Mouse (Mus musculus) hindbrain, embryonic 12.5 days (tissue): Measurements from ENCODE around the gene Pdlim5. TPM values are rescaled to one million over a fixed set of nuclear protein-coding genes. Genes with fewer than 3 reads are reported as not detected.
"Not testable (repeated sequence)": the region's sequence is repeated elsewhere in the genome, so short reads cannot be mapped to it uniquely, and the experiment has no call there.

ENCODE experiments used
- ATAC-seq: fragments of 200-750 bp; cut with Nextera tagmentation; 2 replicates; pipeline ENCODE4 v1.8.0; 2017; ENCODE audit warnings: moderate TSS enrichment; ENCODE audit not compliant: low FRiP score
- H3K27ac ChIP-seq: fragments of 300-500 bp; sonication (generic); 2 replicates; pipeline ENCODE4 v1.5.1; 2016; ENCODE audit warnings: mild to moderate bottlenecking
- H3K27me3 ChIP-seq: fragments of 300-500 bp; sonication (generic); 2 replicates; pipeline ENCODE4 v1.6.1; 2016; ENCODE audit warnings: mild to moderate bottlenecking
- H3K36me3 ChIP-seq: fragments of 300-500 bp; sonication (generic); 2 replicates; pipeline ENCODE4 v1.6.1; 2016; ENCODE audit warnings: mild to moderate bottlenecking
- H3K4me1 ChIP-seq: fragments of 300-500 bp; sonication (generic); 2 replicates; pipeline ENCODE4 v1.6.1; 2016
- H3K4me2 ChIP-seq: fragments of 300-500 bp; sonication (generic); replicated peaks from 2 replicates; pipeline ENCODE4 v1.6.1; 2016; ENCODE audit warnings: mild to moderate bottlenecking
- H3K4me3 ChIP-seq: fragments of 300-500 bp; sonication (generic); 2 replicates; pipeline ENCODE4 v1.5.1; 2016; ENCODE audit warnings: mild to moderate bottlenecking
- H3K9ac ChIP-seq: fragments of 300-500 bp; sonication (generic); 2 replicates; pipeline ENCODE4 v1.6.1; 2016; ENCODE audit warnings: mild to moderate bottlenecking, moderate library complexity
- H3K9me3 ChIP-seq: fragments of 300-500 bp; sonication (generic); replicated peaks from 2 replicates; pipeline ENCODE4 v1.6.1; 2016; ENCODE audit warnings: mild to moderate bottlenecking
- WGBS: fragments of 180-500 bp; shearing (Covaris S2); methylation state at CpG from one replicate; pipeline ENCODE4 v1.1.7; 2016; 5-methylcytosine and 5-hydroxymethylcytosine counted together
- polyA plus RNA-seq: library from polyadenylated mRNA; unstranded; fragments of >200 nt; fragmentation: Nextera tagmentation; extraction: Ambion mirVana; gene quantifications from 2 replicates; pipeline ENCODE4 v1.2.1, GENCODE M21; 2016

Pdlim5 gene
- polyA plus RNA-seq, 1 experiment from 2014 or later: 20.2 TPM

DNA sequence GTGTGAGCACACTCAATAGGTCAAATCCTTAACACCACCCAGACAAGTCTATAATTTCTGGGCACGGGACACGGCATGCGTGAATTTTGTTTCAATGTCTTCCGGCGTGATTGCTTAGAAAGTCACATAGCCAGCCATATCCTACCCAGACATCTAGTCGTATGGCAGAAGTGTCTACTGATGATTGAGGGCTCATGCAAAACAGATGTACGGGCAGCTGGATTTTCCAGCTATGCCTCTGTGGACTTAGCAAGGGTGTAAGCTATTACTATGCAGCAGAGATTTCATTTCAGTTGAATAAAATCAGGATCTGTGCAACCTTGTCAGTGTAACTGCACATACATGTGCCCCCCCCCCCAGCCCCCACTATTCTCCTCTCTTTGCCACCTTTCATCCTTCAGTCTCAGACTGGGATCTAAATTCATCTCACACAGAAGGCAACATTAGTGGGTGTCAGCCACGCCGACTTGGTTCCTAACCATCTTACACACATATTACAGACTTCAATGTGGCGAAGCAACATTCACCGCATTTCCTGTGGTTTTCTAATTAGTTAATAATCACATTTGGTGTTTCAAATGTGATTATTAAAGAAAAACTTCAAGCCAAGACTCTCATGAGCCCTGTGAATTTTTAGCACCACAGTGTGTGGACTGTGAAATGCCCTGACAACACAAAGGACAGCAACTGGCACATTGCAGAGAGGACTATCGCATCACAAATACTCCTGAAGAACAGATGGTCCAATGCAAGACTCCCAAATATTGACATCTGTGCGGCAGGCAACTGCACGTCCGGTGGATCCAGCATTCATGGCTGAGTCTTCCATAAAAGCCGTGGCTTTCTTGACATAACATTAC is 161.7 kb downstream of the Pdlim5 start:
- Histone ChIP-seq H3K4me1 (no peaks in the 10 kb centered on the region), H3K9ac (no peak overlapping the region), H3K27me3 (no peaks in the 10 kb centered on the region), H3K4me2 (no peak overlapping the region), H3K36me3 (no peaks in the 10 kb centered on the region), H3K4me3 (no peak overlapping the region), H3K9me3 (no peaks in the 10 kb centered on the region), H3K27ac (no peak overlapping the region)
- 86% methylated on average over 16 of the region's 16 CpGs for WGBS
- ATAC-seq: no peak

DNA sequence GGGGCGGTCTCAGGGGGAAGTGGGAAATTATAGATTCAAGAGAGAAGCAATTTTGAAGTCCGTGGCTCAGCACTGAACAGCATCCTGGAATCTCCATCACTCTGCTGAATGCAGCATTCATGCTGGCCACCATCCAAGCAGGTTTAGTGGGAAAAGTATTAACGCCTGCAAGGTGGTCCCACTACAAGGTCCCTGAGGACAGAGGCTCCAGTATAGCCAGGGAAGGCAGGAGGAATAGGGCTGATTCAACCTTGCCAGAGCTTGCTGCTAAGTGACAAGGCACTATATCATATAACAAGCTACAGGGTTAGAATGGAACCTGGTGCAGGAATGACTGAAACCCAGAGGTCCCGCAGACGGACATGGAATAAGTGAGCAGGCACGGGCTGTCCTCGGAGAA is 166.8 kb downstream of the Pdlim5 start:
- H3K27me3 ChIP-seq: no peaks in the 10 kb centered on the region
- H3K9ac ChIP-seq: no peak overlapping the region
- H3K4me1 ChIP-seq: no peaks in the 10 kb centered on the region
- H3K4me2 ChIP-seq: no peak overlapping the region
- no peaks in the 10 kb centered on the region for H3K36me3 ChIP-seq
- 83% methylated on average over 7 of the region's 7 CpGs for WGBS
- H3K4me3 ChIP-seq: no peak overlapping the region
- H3K27ac ChIP-seq: no peak overlapping the region
- ATAC-seq: no peak
- no peaks in the 10 kb centered on the region for H3K9me3 ChIP-seq

- Histone ChIP-seq H3K9ac (no peak overlapping the region), H3K9me3 (no peaks in the 10 kb centered on the region)
Measured at GRCm38 (mm10) chr3:142222471-142223103, 172.9 kb downstream of the Pdlim5 start.

GRCm38 (mm10) chr3:142219910-142220309 is 175.6 kb downstream of the Pdlim5 start:
- H3K27ac ChIP-seq: no peak overlapping the region
- H3K36me3 ChIP-seq: no peaks in the 10 kb centered on the region
- no peak overlapping the region for H3K4me3 ChIP-seq
- H3K4me1 ChIP-seq: no peaks in the 10 kb centered on the region
- H3K9me3 ChIP-seq: no peaks in the 10 kb centered on the region
- no peak overlapping the region for H3K9ac ChIP-seq
- H3K4me2 ChIP-seq: no peak overlapping the region
- ATAC-seq: no peak
- no peaks in the 10 kb centered on the region for H3K27me3 ChIP-seq
- WGBS: 92% methylated on average over 9 of the region's 9 CpGs

More at GRCm38 (mm10) chr3:142222471-142223103, 172.9 kb downstream of the Pdlim5 start:
- no peak for ATAC-seq
- Histone ChIP-seq H3K36me3 (no peaks in the 10 kb centered on the region), H3K4me3 (no peak overlapping the region), H3K4me1 (no peaks in the 10 kb centered on the region), H3K4me2 (no peak overlapping the region), H3K27ac (no peak overlapping the region), H3K27me3 (no peaks in the 10 kb centered on the region)
- WGBS: 88% methylated on average over 7 of the region's 7 CpGs

GRCm38 (mm10) chr3:142212821-142213220 is 182.7 kb downstream of the Pdlim5 start:
- no peaks in the 10 kb centered on the region for H3K36me3 ChIP-seq
- ATAC-seq: no peak
- H3K27ac ChIP-seq: no peak overlapping the region
- H3K4me1 ChIP-seq: 0 out of 2 replicates have a peak, but pooled peaks cover 6% of the 10 kb centered on the region
- H3K4me2 ChIP-seq: no peak overlapping the region
- no peak overlapping the region for H3K4me3 ChIP-seq
- no peaks in the 10 kb centered on the region for H3K9me3 ChIP-seq
- H3K9ac ChIP-seq: no peak overlapping the region
- 66% methylated on average over 2 of the region's 2 CpGs for WGBS
- no peaks in the 10 kb centered on the region for H3K27me3 ChIP-seq

- 0 out of 2 replicates have a peak, but pooled peaks cover 6% of the 10 kb centered on the region for H3K4me1 ChIP-seq
- WGBS: 88% methylated on average over 3 of the region's 3 CpGs
- H3K4me3 ChIP-seq: no peak overlapping the region
- H3K27ac ChIP-seq: no peak overlapping the region
- no peaks in the 10 kb centered on the region for H3K9me3 ChIP-seq
- H3K9ac ChIP-seq: no peak overlapping the region
- no peak overlapping the region for H3K4me2 ChIP-seq
- H3K27me3 ChIP-seq: no peaks in the 10 kb centered on the region
- H3K36me3 ChIP-seq: no peaks in the 10 kb centered on the region
- ATAC-seq: no peak
Measured at GRCm38 (mm10) chr3:142212186-142212585, 183.3 kb downstream of the Pdlim5 start.

DNA sequence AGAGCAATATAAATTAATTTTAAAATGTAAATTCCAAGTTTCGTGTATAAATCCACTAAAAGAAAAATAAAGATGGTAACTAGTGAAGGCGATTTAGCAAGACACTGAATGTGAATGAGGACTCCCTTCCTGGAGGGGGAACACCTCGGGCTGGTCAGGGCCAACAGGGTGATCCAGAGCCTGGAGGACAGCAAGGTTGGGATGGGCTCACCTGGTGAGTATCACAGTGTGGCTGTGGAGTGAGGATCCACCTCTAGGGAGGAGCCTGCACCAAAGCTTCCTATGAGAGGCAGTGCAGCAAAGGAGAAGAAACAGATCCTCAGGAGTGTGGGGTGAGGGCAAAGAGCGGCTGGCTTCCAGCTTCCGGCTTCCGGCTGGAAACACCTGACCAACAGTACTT is 185.5 kb downstream of the Pdlim5 start:
- no peaks in the 10 kb centered on the region for H3K27me3 ChIP-seq
- H3K9me3 ChIP-seq: no peaks in the 10 kb centered on the region
- no peaks in the 10 kb centered on the region for H3K36me3 ChIP-seq
- H3K4me1 ChIP-seq: 0 out of 2 replicates have a peak, but pooled peaks cover 6% of the 10 kb centered on the region
- ATAC-seq: no peak
- H3K9ac ChIP-seq: no peak overlapping the region
- WGBS: 76% methylated on average over 6 of the region's 6 CpGs
- no peak overlapping the region for H3K27ac ChIP-seq
- H3K4me3 ChIP-seq: no peak overlapping the region
- no peak overlapping the region for H3K4me2 ChIP-seq

GRCm38 (mm10) chr3:142209057-142209456 is 186.4 kb downstream of the Pdlim5 start:
- Histone ChIP-seq H3K27me3 (no peaks in the 10 kb centered on the region), H3K4me2 (no peak overlapping the region), H3K4me1 (0 out of 2 replicates have a peak, but pooled peaks cover 6% of the 10 kb centered on the region), H3K27ac (no peak overlapping the region), H3K4me3 (no peak overlapping the region), H3K9me3 (no peaks in the 10 kb centered on the region), H3K36me3 (no peaks in the 10 kb centered on the region), H3K9ac (no peak overlapping the region)
- ATAC-seq: no peak
- WGBS: 75% methylated on average over 11 of the region's 11 CpGs

GRCm38 (mm10) chr3:142207488-142207887 is 188.0 kb downstream of the Pdlim5 start:
- H3K4me3 ChIP-seq: no peak overlapping the region
- WGBS: 94% methylated on average over 6 of the region's 6 CpGs
- ATAC-seq: no peak
- no peaks in the 10 kb centered on the region for H3K27me3 ChIP-seq
- 0 out of 2 replicates have a peak, but pooled peaks cover 6% of the 10 kb centered on the region for H3K4me1 ChIP-seq
- H3K27ac ChIP-seq: no peak overlapping the region
- H3K36me3 ChIP-seq: no peaks in the 10 kb centered on the region
- H3K9ac ChIP-seq: no peak overlapping the region
- no peaks in the 10 kb centered on the region for H3K9me3 ChIP-seq
- no peak overlapping the region for H3K4me2 ChIP-seq

- H3K27ac ChIP-seq: no peak overlapping the region
- no peak overlapping the region for H3K4me3 ChIP-seq
- H3K36me3 ChIP-seq: no peaks in the 10 kb centered on the region
- no peak overlapping the region for H3K4me2 ChIP-seq
- 0 out of 2 replicates have a peak, but pooled peaks cover 6% of the 10 kb centered on the region for H3K4me1 ChIP-seq
- no peak overlapping the region for H3K9ac ChIP-seq
- ATAC-seq: no peak
- no peaks in the 10 kb centered on the region for H3K27me3 ChIP-seq
- 92% methylated on average over 3 of the region's 3 CpGs for WGBS
- no peaks in the 10 kb centered on the region for H3K9me3 ChIP-seq
Measured at GRCm38 (mm10) chr3:142206316-142206715, 189.2 kb downstream of the Pdlim5 start.

DNA sequence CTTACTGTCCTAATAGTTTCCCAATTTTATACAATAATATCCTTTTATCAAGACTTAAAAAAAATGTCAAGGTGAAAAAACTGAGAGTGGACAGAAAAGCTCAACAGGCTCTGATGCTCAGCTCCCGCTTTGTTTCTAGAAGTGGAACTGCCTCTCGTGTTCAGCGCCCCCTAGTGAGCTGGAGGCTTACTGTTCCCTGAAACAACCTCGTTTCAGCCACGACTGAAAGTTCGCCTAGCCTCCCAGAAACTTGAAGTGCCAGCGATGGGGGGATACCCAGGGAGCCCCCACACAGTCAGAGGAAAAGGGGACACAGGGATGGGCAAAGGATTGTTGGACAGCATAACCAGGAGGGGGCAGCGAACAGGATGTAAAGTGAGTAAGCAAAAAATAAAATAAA is 199.4 kb downstream of the Pdlim5 start:
- Histone ChIP-seq H3K9ac (no peak overlapping the region), H3K36me3 (no peaks in the 10 kb centered on the region), H3K4me1 (no peaks in the 10 kb centered on the region), H3K4me2 (no peak overlapping the region), H3K27me3 (no peaks in the 10 kb centered on the region), H3K27ac (no peak overlapping the region), H3K4me3 (no peak overlapping the region), H3K9me3 (no peaks in the 10 kb centered on the region)
- WGBS: 82% methylated on average over 8 of the region's 8 CpGs
- no peak for ATAC-seq

DNA sequence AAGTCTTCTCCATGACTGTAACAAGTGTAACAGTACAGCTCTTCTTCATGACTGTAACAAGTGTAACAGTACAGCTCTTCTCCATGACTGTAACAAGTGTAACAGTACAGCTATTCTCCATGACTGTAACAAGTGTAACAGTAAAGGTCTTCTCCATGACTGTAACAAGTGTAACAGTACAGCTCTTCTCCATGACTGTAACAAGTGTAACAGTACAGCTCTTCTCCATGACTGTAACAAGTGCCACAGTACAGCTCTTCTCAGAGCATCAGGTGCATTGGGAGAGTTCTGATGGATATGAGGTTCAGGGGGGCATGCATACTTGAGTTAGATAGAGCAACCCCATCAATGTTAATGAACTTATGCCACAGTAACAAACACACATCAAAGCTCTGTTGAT is 203.9 kb downstream of the Pdlim5 start:
- not testable (repeated sequence) for H3K27me3 ChIP-seq, H3K4me1 ChIP-seq, H3K36me3 ChIP-seq, H3K4me2 ChIP-seq, ATAC-seq, H3K4me3 ChIP-seq, H3K27ac ChIP-seq, H3K9me3 ChIP-seq, H3K9ac ChIP-seq
